Mouse (Mus musculus): Measurements from ENCODE around the gene Mpp5. TPM values are rescaled to one million over a fixed set of nuclear protein-coding genes. Genes with fewer than 3 reads are reported as not detected.

Gene Mpp5
- polyA plus RNA-seq, 1 experiment, result 12.5 TPM

DNA sequence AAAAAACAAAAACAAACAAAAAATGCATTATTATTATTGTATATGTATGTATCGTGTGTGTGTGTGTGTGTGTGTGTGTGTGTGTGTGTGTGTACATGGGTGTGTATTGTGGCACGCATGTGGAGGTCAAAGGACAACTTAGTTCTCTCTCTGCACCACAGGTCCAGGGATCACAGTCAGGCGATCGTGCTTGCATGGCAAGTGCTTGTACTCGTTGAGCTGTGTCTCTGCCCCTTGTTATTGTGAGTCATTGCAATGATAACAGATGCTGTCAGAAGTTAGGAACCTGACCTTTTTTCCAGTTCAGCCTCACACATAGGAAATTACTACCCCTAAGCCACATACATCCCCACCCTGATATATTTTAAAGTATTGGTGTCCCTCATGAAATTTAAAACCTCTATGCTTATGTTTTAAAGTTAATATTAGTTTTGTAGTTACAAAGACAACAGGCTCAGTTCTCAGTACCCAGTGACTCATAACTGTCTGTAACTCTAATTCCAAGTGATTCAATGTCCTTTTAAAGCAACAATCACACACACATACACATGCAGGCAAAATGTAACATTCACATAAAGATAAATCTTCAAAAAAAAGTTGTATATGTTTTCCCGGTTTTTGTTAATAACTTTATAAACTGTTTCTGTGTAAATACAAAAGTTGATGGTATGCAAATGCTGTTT is 20.5 kb downstream of the Mpp5 start:
- Histone ChIP-seq H3K4me1 (ENCODE audit: control insufficient read depth, insufficient read depth, low read length) (no peaks in the 10 kb centered on the region), H3K27ac (ENCODE audit: insufficient read depth, low read length) (no peak overlapping the region), H3K4me3 (ENCODE audit: insufficient read depth, low read length) (no peak overlapping the region)
- TF ChIP-seq CTCF (IDR thresholded peaks at IDR 0.05; ENCODE audit: extremely low read depth, insufficient read depth, low read length), result no peak
- TF ChIP-seq POLR2A (IDR thresholded peaks at IDR 0.05; ENCODE audit: extremely low read depth, insufficient read depth, low read length), result no peak

DNA sequence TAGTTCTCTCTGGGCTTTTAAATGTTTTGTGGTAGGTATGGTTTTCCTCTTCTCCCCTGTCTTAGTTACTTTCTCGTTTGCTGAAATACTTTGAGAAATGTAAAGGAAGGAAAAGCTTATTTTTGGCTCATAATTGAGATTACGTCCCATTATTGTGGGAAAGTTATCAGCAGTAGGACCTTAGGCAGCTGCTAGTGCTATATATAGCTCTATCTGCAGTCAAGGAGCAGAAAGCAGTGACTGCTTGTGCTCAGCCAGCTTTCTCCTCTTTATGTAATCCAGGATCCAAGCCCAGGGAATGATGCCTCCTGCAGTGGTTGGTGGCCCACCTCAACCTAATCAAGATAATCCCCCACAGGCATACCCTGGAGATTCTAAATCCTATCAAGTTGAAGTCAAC is 24.5 kb downstream of the Mpp5 start:
- H3K4me1 ChIP-seq (ENCODE audit: control insufficient read depth, insufficient read depth, low read length), result no peaks in the 10 kb centered on the region
- no peak overlapping the region for H3K27ac ChIP-seq (ENCODE audit: insufficient read depth, low read length)
- TF ChIP-seq POLR2A (IDR thresholded peaks at IDR 0.05; ENCODE audit: extremely low read depth, insufficient read depth, low read length), result no peak
- TF ChIP-seq CTCF (IDR thresholded peaks at IDR 0.05; ENCODE audit: extremely low read depth, insufficient read depth, low read length), result no peak
- H3K4me3 ChIP-seq (ENCODE audit: insufficient read depth, low read length), result no peak overlapping the region

DNA sequence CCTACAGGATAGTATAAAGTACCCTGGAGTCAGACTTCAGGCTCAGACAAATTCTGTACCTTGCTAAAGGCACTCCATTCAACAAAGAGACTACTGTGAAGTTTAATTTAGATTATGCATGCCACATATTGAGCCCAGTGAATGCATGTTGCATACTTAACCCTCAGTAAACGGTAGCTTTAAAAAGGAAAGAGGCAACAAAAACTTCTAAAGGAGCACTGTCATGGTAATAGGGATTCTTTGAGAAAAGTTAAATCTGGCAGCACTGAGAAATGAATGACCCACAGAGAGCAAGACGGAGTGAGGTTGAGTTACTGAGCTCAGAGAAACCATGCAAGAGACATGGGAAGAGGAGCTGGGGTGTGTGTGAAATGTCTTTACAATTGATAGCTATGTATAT is 29.2 kb downstream of the Mpp5 start:
- H3K4me3 ChIP-seq (ENCODE audit: insufficient read depth, low read length), result no peak overlapping the region
- TF ChIP-seq CTCF (IDR thresholded peaks at IDR 0.05; ENCODE audit: extremely low read depth, insufficient read depth, low read length) (no peak), POLR2A (IDR thresholded peaks at IDR 0.05; ENCODE audit: extremely low read depth, insufficient read depth, low read length) (no peak)
- no peaks in the 10 kb centered on the region for H3K4me1 ChIP-seq (ENCODE audit: control insufficient read depth, insufficient read depth, low read length)
- no peak overlapping the region for H3K27ac ChIP-seq (ENCODE audit: insufficient read depth, low read length)

DNA sequence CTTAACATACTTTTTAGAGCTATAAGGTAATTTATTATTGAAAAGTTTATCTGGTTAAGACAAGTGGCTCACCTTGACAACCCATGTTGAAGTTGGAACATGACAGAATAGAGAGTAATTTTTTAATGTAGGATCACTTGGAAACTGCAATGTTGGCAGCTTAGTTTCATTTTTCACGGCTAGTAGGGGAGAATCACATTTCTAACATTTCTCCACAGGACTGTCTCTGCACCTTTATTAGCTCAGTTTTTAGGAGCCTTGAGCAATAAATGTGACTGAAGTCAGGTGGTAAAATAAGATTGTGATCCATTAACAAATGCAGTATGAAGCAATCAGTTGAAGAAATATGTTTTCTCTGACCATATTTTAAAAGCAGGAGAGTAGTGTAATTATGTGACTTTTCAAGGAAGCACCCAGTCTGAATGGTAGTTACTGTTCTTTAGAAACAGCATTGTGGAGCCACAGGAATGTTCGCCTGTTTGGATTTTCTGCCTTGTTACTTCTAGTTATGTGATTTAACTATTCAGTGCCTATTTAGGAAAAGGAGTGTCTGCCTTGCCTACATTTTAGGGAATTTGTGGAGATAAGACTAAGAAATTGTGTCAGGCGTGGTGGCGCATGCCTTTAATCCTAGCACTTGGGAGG is 29.8 kb downstream of the Mpp5 start:
- no peaks in the 10 kb centered on the region for H3K4me1 ChIP-seq (ENCODE audit: control insufficient read depth, insufficient read depth, low read length)
- TF ChIP-seq POLR2A (IDR thresholded peaks at IDR 0.05; ENCODE audit: extremely low read depth, insufficient read depth, low read length) (no peak), CTCF (IDR thresholded peaks at IDR 0.05; ENCODE audit: extremely low read depth, insufficient read depth, low read length) (no peak)
- no peak overlapping the region for H3K4me3 ChIP-seq (ENCODE audit: insufficient read depth, low read length)
- no peak overlapping the region for H3K27ac ChIP-seq (ENCODE audit: insufficient read depth, low read length)

DNA sequence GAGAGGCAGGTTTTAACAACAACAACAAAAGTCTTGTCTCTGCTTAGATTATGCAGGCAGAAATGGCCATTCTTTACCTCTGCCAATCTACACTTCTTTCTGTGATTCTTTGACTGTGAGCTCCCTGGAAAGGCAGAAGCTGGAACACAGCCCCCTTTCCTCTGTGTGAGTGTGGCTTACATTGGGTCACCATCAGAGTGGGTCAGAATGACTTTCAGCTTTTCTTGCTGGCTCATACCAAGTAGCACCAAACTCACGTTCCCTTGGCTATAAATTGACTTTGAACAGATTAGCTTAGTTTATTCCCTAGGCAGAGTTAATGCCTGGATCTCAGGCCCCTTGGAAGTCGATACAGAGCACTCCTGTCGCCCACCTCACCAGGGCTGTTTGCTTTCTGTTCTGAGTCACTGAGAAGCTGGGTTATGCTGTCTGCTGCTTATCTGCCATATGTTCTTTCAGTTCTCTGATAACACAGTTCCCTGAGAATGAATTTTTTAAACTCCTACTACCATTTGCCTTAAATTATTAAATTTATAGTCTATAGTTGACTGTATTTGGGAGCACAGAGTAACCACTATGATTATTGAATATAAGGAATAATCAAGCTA is 39.7 kb downstream of the Mpp5 start:
- H3K27ac ChIP-seq (ENCODE audit: insufficient read depth, low read length), result no peak overlapping the region
- no peaks in the 10 kb centered on the region for H3K4me1 ChIP-seq (ENCODE audit: control insufficient read depth, insufficient read depth, low read length)
- TF ChIP-seq POLR2A (IDR thresholded peaks at IDR 0.05; ENCODE audit: extremely low read depth, insufficient read depth, low read length), result no peak
- TF ChIP-seq CTCF (IDR thresholded peaks at IDR 0.05; ENCODE audit: extremely low read depth, insufficient read depth, low read length), result no peak
- no peak overlapping the region for H3K4me3 ChIP-seq (ENCODE audit: insufficient read depth, low read length)

DNA sequence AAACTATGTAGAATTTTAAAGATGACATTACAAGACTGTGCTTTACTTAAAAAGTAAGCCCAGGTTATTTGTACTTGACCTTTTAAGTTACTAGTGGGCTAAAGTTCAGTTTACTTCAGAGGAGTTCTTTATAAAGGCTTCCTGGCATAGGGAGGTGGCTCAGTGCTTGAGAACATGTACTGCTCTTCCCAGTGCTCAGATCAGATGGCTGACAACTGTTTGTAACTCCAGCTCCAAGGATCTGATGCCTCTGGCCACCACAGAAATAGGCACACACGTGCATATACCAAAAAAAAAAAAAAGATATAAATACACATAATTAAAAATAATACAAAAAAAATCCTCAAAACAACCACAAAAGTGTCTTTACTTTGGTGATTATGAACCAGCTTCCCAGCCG is 42.1 kb downstream of the Mpp5 start:
- no peak for TF ChIP-seq POLR2A (IDR thresholded peaks at IDR 0.05; ENCODE audit: extremely low read depth, insufficient read depth, low read length)
- no peak for TF ChIP-seq CTCF (IDR thresholded peaks at IDR 0.05; ENCODE audit: extremely low read depth, insufficient read depth, low read length)
- no peak overlapping the region for H3K27ac ChIP-seq (ENCODE audit: insufficient read depth, low read length)
- H3K4me3 ChIP-seq (ENCODE audit: insufficient read depth, low read length), result no peak overlapping the region
- H3K4me1 ChIP-seq (ENCODE audit: control insufficient read depth, insufficient read depth, low read length), result peaks cover 1% of the 10 kb centered on the region; the same call in 1 of the 2 replicates

DNA sequence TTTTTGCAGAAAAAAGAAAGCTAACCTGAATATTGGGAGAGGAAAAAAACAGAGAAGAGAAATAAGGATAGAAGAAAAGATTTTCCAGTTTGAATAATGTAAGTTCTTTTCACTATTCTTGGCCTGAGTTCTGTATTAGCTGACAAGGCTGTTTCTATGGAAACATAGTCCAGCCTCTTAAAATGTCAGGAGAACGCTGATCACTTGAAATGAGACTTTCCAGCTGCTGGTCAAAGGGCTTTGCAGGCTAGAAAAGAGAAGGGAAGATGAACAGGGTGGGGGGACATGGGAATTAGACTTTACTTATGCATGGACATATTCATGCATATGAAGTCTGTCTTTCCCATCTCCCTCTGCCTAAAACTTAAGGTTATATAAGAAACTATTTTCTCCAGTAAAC is 45.5 kb downstream of the Mpp5 start:
- no peak overlapping the region for H3K27ac ChIP-seq (ENCODE audit: insufficient read depth, low read length)
- H3K4me3 ChIP-seq (ENCODE audit: insufficient read depth, low read length), result no peak overlapping the region
- no peak for TF ChIP-seq POLR2A (IDR thresholded peaks at IDR 0.05; ENCODE audit: extremely low read depth, insufficient read depth, low read length)
- TF ChIP-seq CTCF (IDR thresholded peaks at IDR 0.05; ENCODE audit: extremely low read depth, insufficient read depth, low read length), result no peak
- H3K4me1 ChIP-seq (ENCODE audit: control insufficient read depth, insufficient read depth, low read length), result peaks cover 1% of the 10 kb centered on the region; the same call in 1 of the 2 replicates

DNA sequence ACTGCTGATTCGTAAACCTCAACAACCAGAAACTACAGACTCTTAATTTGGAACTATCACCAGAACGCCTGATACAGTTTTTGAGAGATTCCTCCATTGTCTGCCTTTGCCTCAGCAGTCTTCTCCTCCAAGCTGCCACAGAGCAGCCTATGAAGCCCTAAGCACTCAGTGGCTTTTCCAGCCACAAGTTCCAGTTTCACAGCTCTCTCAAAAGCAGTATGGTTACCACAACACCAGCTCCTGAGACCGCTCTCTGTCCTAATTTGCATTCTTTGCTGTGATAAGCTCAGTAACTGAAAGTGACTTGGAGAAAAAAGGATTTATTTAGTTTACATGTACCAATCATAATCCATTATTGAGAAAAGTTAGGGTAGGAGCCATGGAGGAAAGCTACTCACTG is 51.3 kb downstream of the Mpp5 start:
- no peak overlapping the region for H3K4me3 ChIP-seq (ENCODE audit: insufficient read depth, low read length)
- no peak overlapping the region for H3K27ac ChIP-seq (ENCODE audit: insufficient read depth, low read length)
- H3K4me1 ChIP-seq (ENCODE audit: control insufficient read depth, insufficient read depth, low read length), result no peaks in the 10 kb centered on the region
- TF ChIP-seq CTCF (IDR thresholded peaks at IDR 0.05; ENCODE audit: extremely low read depth, insufficient read depth, low read length) (no peak), POLR2A (IDR thresholded peaks at IDR 0.05; ENCODE audit: extremely low read depth, insufficient read depth, low read length) (no peak)

DNA sequence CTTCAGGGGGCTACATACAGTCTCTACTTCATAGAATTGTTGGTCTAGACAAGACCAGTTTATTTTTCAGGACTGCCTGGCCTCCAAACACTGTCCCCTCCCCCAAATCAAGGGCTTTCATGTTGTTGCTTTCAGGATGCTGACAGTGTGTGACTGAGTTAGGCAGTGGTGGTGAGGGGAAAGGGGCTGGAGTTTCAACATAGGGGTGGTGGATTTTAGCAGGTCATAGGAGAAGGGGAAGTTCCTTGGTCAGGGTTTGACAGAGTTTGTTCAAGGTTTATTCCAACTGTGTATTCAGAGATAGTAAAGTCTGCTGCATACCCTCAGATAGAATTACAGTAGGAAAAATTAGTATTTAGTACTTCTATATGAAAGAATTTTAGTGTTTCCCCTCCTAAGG is 53.1 kb downstream of the Mpp5 start:
- no peaks in the 10 kb centered on the region for H3K4me1 ChIP-seq (ENCODE audit: control insufficient read depth, insufficient read depth, low read length)
- TF ChIP-seq POLR2A (IDR thresholded peaks at IDR 0.05; ENCODE audit: extremely low read depth, insufficient read depth, low read length) (no peak), CTCF (IDR thresholded peaks at IDR 0.05; ENCODE audit: extremely low read depth, insufficient read depth, low read length) (no peak)
- H3K27ac ChIP-seq (ENCODE audit: insufficient read depth, low read length), result no peak overlapping the region
- no peak overlapping the region for H3K4me3 ChIP-seq (ENCODE audit: insufficient read depth, low read length)

DNA sequence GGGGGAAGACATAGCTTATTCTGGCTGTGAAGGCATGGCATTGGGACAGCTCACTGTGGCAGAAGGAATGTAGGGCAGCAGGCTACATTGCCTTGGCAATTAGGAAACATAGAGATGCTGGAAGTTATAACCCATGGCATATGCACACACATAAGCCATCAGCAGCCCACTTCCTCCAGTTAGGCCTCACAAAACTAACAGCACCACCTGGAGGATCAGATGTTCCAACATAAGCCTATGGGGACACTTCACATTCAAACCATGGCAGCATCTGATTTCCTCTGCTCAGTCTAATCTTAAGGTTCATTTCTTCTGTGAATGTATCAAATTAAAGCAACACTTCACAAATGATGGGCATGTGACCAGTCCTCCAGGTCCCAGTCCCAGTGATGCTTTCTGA is 65.7 kb downstream of the Mpp5 start:
- Histone ChIP-seq H3K4me1 (ENCODE audit: control insufficient read depth, insufficient read depth, low read length) (no peaks in the 10 kb centered on the region), H3K4me3 (ENCODE audit: insufficient read depth, low read length) (no peak overlapping the region), H3K27ac (ENCODE audit: insufficient read depth, low read length) (no peak overlapping the region)
- no peak for TF ChIP-seq CTCF (IDR thresholded peaks at IDR 0.05; ENCODE audit: extremely low read depth, insufficient read depth, low read length)
- no peak for TF ChIP-seq POLR2A (IDR thresholded peaks at IDR 0.05; ENCODE audit: extremely low read depth, insufficient read depth, low read length)
